Mouse (Mus musculus): ENCODE measurements at regions not wholly inside any gene's neighbourhood (a gene's known extent, or its start where the extent isn't known, plus 50 kb on each side); places are given as distances from the start of the nearest gene placed in this dataset.

- no peaks in the 10 kb centered on the region for H3K4me1 ChIP-seq (ENCODE audit: control insufficient read depth in 1 of 2, insufficient read depth in 2 of 2, low read length in 2 of 2)
- no peak for DNase-seq (ENCODE audit: low read depth, low spot score)
- H3K9me3 ChIP-seq (replicated peaks; ENCODE audit: insufficient read depth, low read length): no peaks in the 10 kb centered on the region
- TF ChIP-seq POLR2AphosphoS5 (IDR thresholded peaks at IDR 0.05; ENCODE audit: borderline replicate concordance, low read depth, low read length) (no peak), MXI1 (IDR thresholded peaks at IDR 0.05; ENCODE audit: low read depth, low read length) (no peak), POLR2A (IDR thresholded peaks at IDR 0.05; ENCODE audit: control insufficient read depth in 1 of 2, insufficient read depth in 1 of 2, low read depth in 1 of 2, low read length in 2 of 2, poor library complexity in 1 of 2) (no peak), GATA1 (IDR thresholded peaks at IDR 0.05; ENCODE audit: low read depth, low read length) (no peak), MEF2A (IDR thresholded peaks at IDR 0.05; ENCODE audit: extremely low read depth, insufficient replicate concordance, low read depth, low read length, poor library complexity, severe bottlenecking) (no peak), SIN3A (IDR thresholded peaks at IDR 0.05; ENCODE audit: low read length) (no peak), MAZ (IDR thresholded peaks at IDR 0.05; ENCODE audit: low read depth, low read length) (no peak), SMC3 (IDR thresholded peaks at IDR 0.05; ENCODE audit: low read depth, low read length) (no peak)
- H3K9ac ChIP-seq (ENCODE audit: control insufficient read depth, low read depth, low read length, poor library complexity, severe bottlenecking): no peak overlapping the region
- H3K27ac ChIP-seq (ENCODE audit: control insufficient read depth, low read depth, low read length): no peak overlapping the region
- H3K36me3 ChIP-seq (ENCODE audit: control insufficient read depth in 1 of 2, insufficient read depth in 2 of 2, low read length in 2 of 2): no peaks in the 10 kb centered on the region
- no peak overlapping the region for H3K4me3 ChIP-seq (ENCODE audit: control insufficient read depth in 1 of 2, insufficient read depth in 1 of 2, low read depth in 2 of 2, low read length in 2 of 2)
- H3K27me3 ChIP-seq (ENCODE audit: control insufficient read depth in 1 of 2, insufficient read depth in 2 of 2, low read length in 2 of 2): no peaks in the 10 kb centered on the region
- no peaks in the 10 kb centered on the region for H3K79me2 ChIP-seq (ENCODE audit: control insufficient read depth, insufficient read depth, low read length, poor library complexity)
Observed at GRCm38 (mm10) chr10:71613736-71614135, 266.2 kb downstream of the Ipmk start.

- no peaks in the 10 kb centered on the region for H3K9me3 ChIP-seq (replicated peaks; ENCODE audit: insufficient read depth, low read length)
- H3K4me3 ChIP-seq (ENCODE audit: control insufficient read depth in 1 of 2, insufficient read depth in 1 of 2, low read depth in 2 of 2, low read length in 2 of 2): no peak overlapping the region
Observed at GRCm38 (mm10) chr10:71617156-71617555, 269.6 kb downstream of the Ipmk start.

GRCm38 (mm10) chr10:71646071-71646470 lies 298.5 kb downstream of the Ipmk start:
- no peaks in the 10 kb centered on the region for H3K9me3 ChIP-seq (replicated peaks; ENCODE audit: insufficient read depth, low read length)
- TF ChIP-seq POLR2AphosphoS2 (IDR thresholded peaks at IDR 0.05; ENCODE audit: low read length) (no peak), ETS1 (IDR thresholded peaks at IDR 0.05; ENCODE audit: low read depth, low read length) (no peak), MAZ (IDR thresholded peaks at IDR 0.05; ENCODE audit: low read depth, low read length) (no peak), HCFC1 (IDR thresholded peaks at IDR 0.05; ENCODE audit: low read depth, low read length) (no peak), ZKSCAN1 (IDR thresholded peaks at IDR 0.05; ENCODE audit: low read depth, low read length) (no peak), USF2 (IDR thresholded peaks at IDR 0.05; ENCODE audit: borderline replicate concordance in 1 of 2, insufficient read depth in 1 of 2, low read depth in 1 of 2, low read length in 2 of 2) (no peak), POLR2AphosphoS5 (IDR thresholded peaks at IDR 0.05; ENCODE audit: borderline replicate concordance, low read depth, low read length) (no peak), TCF12 (IDR thresholded peaks at IDR 0.05; ENCODE audit: low read depth, low read length) (no peak), GATA1 (IDR thresholded peaks at IDR 0.05; ENCODE audit: low read depth, low read length) (no peak), MAFK (IDR thresholded peaks at IDR 0.05; ENCODE audit: borderline replicate concordance, low read depth, low read length) (no peak), JUND (IDR thresholded peaks at IDR 0.05; ENCODE audit: low read depth, low read length) (no peak), ELF1 (IDR thresholded peaks at IDR 0.05; ENCODE audit: low read depth, low read length) (no peak), NRF1 (IDR thresholded peaks at IDR 0.05; ENCODE audit: insufficient read depth, low read depth, low read length, poor library complexity, severe bottlenecking) (no peak), USF1 (IDR thresholded peaks at IDR 0.05; ENCODE audit: low read depth, low read length) (no peak), TBP (IDR thresholded peaks at IDR 0.05; ENCODE audit: low read depth, low read length) (no peak), EP300 (IDR thresholded peaks at IDR 0.05; ENCODE audit: low read depth in 1 of 2, low read length in 2 of 2) (no peak), ZNF384 (IDR thresholded peaks at IDR 0.05; ENCODE audit: low read depth, low read length) (no peak)
- H3K27me3 ChIP-seq (ENCODE audit: control insufficient read depth in 1 of 2, insufficient read depth in 2 of 2, low read length in 2 of 2): no peaks in the 10 kb centered on the region
- H3K9ac ChIP-seq (ENCODE audit: control insufficient read depth, low read depth, low read length, poor library complexity, severe bottlenecking): no peak overlapping the region
- no peaks in the 10 kb centered on the region for H3K79me2 ChIP-seq (ENCODE audit: control insufficient read depth, insufficient read depth, low read length, poor library complexity)
- no peaks in the 10 kb centered on the region for H3K4me1 ChIP-seq (ENCODE audit: control insufficient read depth in 1 of 2, insufficient read depth in 2 of 2, low read length in 2 of 2)
- H3K4me3 ChIP-seq (ENCODE audit: control insufficient read depth in 1 of 2, insufficient read depth in 1 of 2, low read depth in 2 of 2, low read length in 2 of 2): no peak overlapping the region
- DNase-seq (ENCODE audit: low read depth, low spot score): no peak
- H3K36me3 ChIP-seq (ENCODE audit: control insufficient read depth in 1 of 2, insufficient read depth in 2 of 2, low read length in 2 of 2): no peaks in the 10 kb centered on the region
- H3K27ac ChIP-seq (ENCODE audit: control insufficient read depth, low read depth, low read length): no peak overlapping the region

More at GRCm38 (mm10) chr10:71617156-71617555, 269.6 kb downstream of the Ipmk start:
- no peak for DNase-seq (ENCODE audit: low read depth, low spot score)
- H3K9ac ChIP-seq (ENCODE audit: control insufficient read depth, low read depth, low read length, poor library complexity, severe bottlenecking): no peak overlapping the region
- no peak for TF ChIP-seq TBP (IDR thresholded peaks at IDR 0.05; ENCODE audit: low read depth, low read length)
- TF ChIP-seq CHD1 (IDR thresholded peaks at IDR 0.05; ENCODE audit: low read depth, low read length): no peak
- no peak for TF ChIP-seq POLR2AphosphoS2 (IDR thresholded peaks at IDR 0.05; ENCODE audit: low read length)
- TF ChIP-seq NRF1 (IDR thresholded peaks at IDR 0.05; ENCODE audit: insufficient read depth, low read depth, low read length, poor library complexity, severe bottlenecking): no peak
- no peak for TF ChIP-seq SMC3 (IDR thresholded peaks at IDR 0.05; ENCODE audit: low read depth, low read length)
- TF ChIP-seq MAZ (IDR thresholded peaks at IDR 0.05; ENCODE audit: low read depth, low read length): no peak
- no peak for TF ChIP-seq ZKSCAN1 (IDR thresholded peaks at IDR 0.05; ENCODE audit: low read depth, low read length)
- H3K4me1 ChIP-seq (ENCODE audit: control insufficient read depth in 1 of 2, insufficient read depth in 2 of 2, low read length in 2 of 2): no peaks in the 10 kb centered on the region
- H3K27ac ChIP-seq (ENCODE audit: control insufficient read depth, low read depth, low read length): no peak overlapping the region
- no peaks in the 10 kb centered on the region for H3K79me2 ChIP-seq (ENCODE audit: control insufficient read depth, insufficient read depth, low read length, poor library complexity)
- H3K36me3 ChIP-seq (ENCODE audit: control insufficient read depth in 1 of 2, insufficient read depth in 2 of 2, low read length in 2 of 2): no peaks in the 10 kb centered on the region
- no peaks in the 10 kb centered on the region for H3K27me3 ChIP-seq (ENCODE audit: control insufficient read depth in 1 of 2, insufficient read depth in 2 of 2, low read length in 2 of 2)
